ENCODE assay signal across 9 mouse cellular contexts in the genomic region with DNA sequence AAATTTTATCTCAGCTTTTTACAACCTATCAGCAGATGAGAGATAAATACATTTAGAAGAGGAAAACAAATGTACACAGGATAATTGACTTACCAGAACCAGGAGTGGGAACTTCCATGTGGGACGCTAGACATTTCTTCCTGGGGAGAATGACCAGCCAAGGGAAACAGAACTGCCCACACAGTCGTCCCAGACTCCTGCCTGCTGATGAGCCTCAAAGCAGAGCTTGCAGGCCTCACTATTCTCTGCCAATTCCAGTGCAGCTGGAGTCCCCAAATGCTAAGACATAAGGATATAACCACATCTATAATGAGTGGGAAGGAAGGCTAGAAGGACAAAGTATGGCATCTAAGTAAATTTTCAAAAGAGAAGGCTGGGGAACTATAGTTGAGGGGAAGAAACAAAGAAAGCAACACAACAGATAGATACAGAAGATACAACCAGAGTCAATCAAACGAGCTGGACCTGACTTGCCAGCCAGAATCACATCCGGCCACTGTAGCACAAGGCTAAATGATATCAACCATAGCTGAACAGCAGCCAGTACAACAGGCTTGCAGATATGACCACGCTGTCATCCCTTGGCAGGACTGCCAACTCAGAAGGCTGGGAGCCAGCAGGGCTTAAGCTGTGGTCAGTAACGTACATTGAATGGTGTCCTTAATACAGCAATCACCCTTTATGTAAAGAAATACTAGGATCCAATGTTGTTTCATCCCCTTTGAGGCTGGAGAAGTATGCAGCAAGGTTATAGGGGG. TPM values are rescaled to one million over a fixed set of nuclear protein-coding genes. Genes with fewer than 3 reads are reported as not detected.
A peak's percentile ranks its signal among the peaks of the same experiment; 100 is the strongest.
DNase-seq lines count a peak whose midpoint lies in the region.
"Had no signal": no experiment of that assay in that cellular context is flagged by ENCODE, and none has a peak within 500 bp of the region (broad histone marks: within the 10 kb centered on the region; RNA-seq: fewer than 3 reads in every experiment).

No protein-coding gene starts in this region.

- H3K4me3 ChIP-seq in heart, embryonic 10.5 days, result no peak overlapping the region

- no peaks in the 10 kb centered on the region for H3K9me3 ChIP-seq in heart, embryonic 10.5 days

- peaks cover 11% of the 10 kb centered on the region; the same call in 1 of the 2 replicates for H3K4me1 ChIP-seq in heart, embryonic 10.5 days

- no peaks in the 10 kb centered on the region for H3K27me3 ChIP-seq in heart, embryonic 10.5 days (ENCODE audit: insufficient read depth, poor library complexity, severe bottlenecking)

- no peak overlapping the region for H3K27ac ChIP-seq in heart, embryonic 10.5 days

- DNase-seq in heart, adult 18-20 months, result peak; percentile 78 to 83
- no peak for DNase-seq in heart, embryonic 10.5 days (ENCODE audit: low spot score)
- DNase-seq in retina, adult 2 months (ENCODE audit: low read depth, low spot score), result peak; percentile 4
- no peak for DNase-seq in retina, embryonic 14.5 days (ENCODE audit: low spot score)
- DNase-seq in cerebellum, adult 9-11 months, result peak; percentile 38
- DNase-seq in lung, postnatal 4 days, result peak; percentile 44 to 67
- no peak for DNase-seq in frontal cortex, postnatal 25 days (ENCODE audit: low spot score in 2 of 2)
- DNase-seq in spleen, postnatal 10 days (ENCODE audit: low spot score in 2 of 2), result no peak
- DNase-seq: spleen, adult 18-20 months had no signal

- H3K36me3 ChIP-seq in heart, embryonic 10.5 days, result no peaks in the 10 kb centered on the region

- WGBS in heart, embryonic 10.5 days, result 66% methylated on average over 6 of the region's 6 CpGs

RNA-seq across cellular contexts. Expression of gene Frem1, which starts 38.7 kb away (rescaled TPM):
- total RNA-seq in heart, adult 18-20 months (2021), result under 1 TPM; 0.17 to 0.33 TPM
- 9.8 and 12.4 TPM in 2 replicates for polyA plus RNA-seq in heart, embryonic 10.5 days (2016; fragmentation: Nextera tagmentation; extraction: Ambion mirVana)

Comparison
In these comparisons a context has a peak if more than half of its experiments do, and no peak if none do; other contexts are left out.
1. DNase-seq: peak in heart, adult 18-20 months (2 of 2), retina, adult 2 months (single experiment), cerebellum, adult 9-11 months (single experiment) and lung, postnatal 4 days (2 of 2); none in heart, embryonic 10.5 days (single experiment), retina, embryonic 14.5 days (single experiment), frontal cortex, postnatal 25 days (0 of 2) and spleen, postnatal 10 days (0 of 2).